Mouse (Mus musculus) thymus, adult 2 months (tissue): ENCODE results near the gene Slc22a5. TPM values are rescaled to one million over a fixed set of nuclear protein-coding genes. Genes with fewer than 3 reads are reported as not detected.

Experiments used
- DNase-seq: peaks from one replicate; pipeline ENCODE4 v3.0.0; 2021
- H3K27ac ChIP-seq: fragments of 200-500 bp; 2 replicates; pipeline ENCODE4 v1.5.1; 2012; ENCODE audit warnings: low read length, control low read depth; ENCODE audit not compliant: control insufficient read depth, insufficient read depth
- H3K27me3 ChIP-seq: fragments of 200-500 bp; 2 replicates; pipeline ENCODE4 v1.6.1; 2012; ENCODE audit warnings: mild to moderate bottlenecking, low read length, moderate library complexity, mixed read lengths; ENCODE audit not compliant: control insufficient read depth, insufficient read depth
- H3K36me3 ChIP-seq: fragments of 200-500 bp; 2 replicates; pipeline ENCODE4 v1.6.1; 2012; ENCODE audit warnings: mild to moderate bottlenecking, low read length, moderate library complexity; ENCODE audit not compliant: control insufficient read depth, insufficient read depth
- H3K4me1 ChIP-seq: fragments of 200-500 bp; replicated peaks from 2 replicates; pipeline ENCODE4 v1.6.1; 2012; ENCODE audit warnings: low read length; ENCODE audit not compliant: control insufficient read depth, insufficient read depth
- H3K4me3 ChIP-seq: fragments of 200-500 bp; 2 replicates; pipeline ENCODE4 v1.5.1; 2012; ENCODE audit warnings: mild to moderate bottlenecking, low read length, control low read depth, moderate library complexity; ENCODE audit not compliant: control insufficient read depth, insufficient read depth
- CTCF ChIP-seq: fragments of 200-500 bp; IDR thresholded peaks from 2 replicates; pipeline ENCODE4 v1.5.1; 2012; ENCODE audit warnings: mild to moderate bottlenecking, control low read depth, low read length, moderate library complexity, borderline replicate concordance; ENCODE audit not compliant: control insufficient read depth, poor library complexity, insufficient read depth; ENCODE audit errors: extremely low read depth
- POLR2A ChIP-seq: fragments of 200-500 bp; IDR thresholded peaks from 2 replicates; pipeline ENCODE4 v1.6.1; 2012; ENCODE audit warnings: mild to moderate bottlenecking, low read length, control low read depth, moderate library complexity; ENCODE audit not compliant: control insufficient read depth, poor library complexity, insufficient read depth; ENCODE audit errors: extremely low read depth
- WGBS: fragments of 180-500 bp; shearing (Covaris S2); methylation state at CpG from one replicate; pipeline ENCODE4 v1.1.7; 2018; 5-methylcytosine and 5-hydroxymethylcytosine counted together
- polyA plus RNA-seq: library from polyadenylated mRNA; depleted of rRNA; stranded (reverse); fragments of >200 nt; gene quantifications from 2 replicates; pipeline ENCODE4 v1.2.3, GENCODE M21; 2012

The Slc22a5 gene
- polyA plus RNA-seq, 1 experiment: 18.8 TPM

DNA sequence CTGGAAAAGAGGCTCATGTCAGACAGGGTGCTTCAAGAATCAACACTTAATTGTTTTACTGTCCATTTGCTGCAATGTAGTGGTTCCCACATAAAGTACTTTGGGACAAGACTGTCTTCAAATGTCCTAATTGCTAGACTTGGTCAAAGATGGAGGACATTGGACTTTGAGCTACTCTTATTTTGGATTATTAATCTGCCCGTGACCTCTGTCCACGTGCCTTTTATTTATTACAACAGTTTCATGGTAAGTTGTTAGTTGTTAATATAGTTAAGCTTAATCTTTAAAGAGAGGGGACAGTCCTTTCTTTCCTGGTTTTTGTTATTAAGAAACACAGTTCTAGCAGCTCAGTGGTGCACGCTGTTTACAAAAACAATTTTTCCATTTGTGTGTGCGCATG lies 27.4 kb upstream of the Slc22a5 start:
- no peak overlapping the region for H3K27ac ChIP-seq
- no peaks in the 10 kb centered on the region for H3K36me3 ChIP-seq
- no peak for DNase-seq
- H3K4me1 ChIP-seq: no peaks in the 10 kb centered on the region
- no peaks in the 10 kb centered on the region for H3K27me3 ChIP-seq
- 99% methylated on average over 4 of the region's 4 CpGs for WGBS
- TF ChIP-seq CTCF (no peak), POLR2A (no peak)
- no peak overlapping the region for H3K4me3 ChIP-seq

GRCm38 (mm10) chr11:53911011-53911410 lies 19.6 kb upstream of the Slc22a5 start:
- no peak for TF ChIP-seq POLR2A
- no peak for TF ChIP-seq CTCF
- Histone ChIP-seq H3K36me3 (no peaks in the 10 kb centered on the region), H3K4me3 (no peak overlapping the region), H3K27me3 (no peaks in the 10 kb centered on the region), H3K27ac (no peak overlapping the region), H3K4me1 (no peaks in the 10 kb centered on the region)
- no peak for DNase-seq
- 89% methylated on average over 4 of the region's 4 CpGs for WGBS

GRCm38 (mm10) chr11:53908686-53909085 lies 17.2 kb upstream of the Slc22a5 start:
- no peak overlapping the region for H3K27ac ChIP-seq
- TF ChIP-seq CTCF: no peak
- TF ChIP-seq POLR2A: no peak
- no peak overlapping the region for H3K4me3 ChIP-seq
- WGBS: 93% methylated on average over 8 of the region's 8 CpGs
- no peaks in the 10 kb centered on the region for H3K36me3 ChIP-seq
- no peaks in the 10 kb centered on the region for H3K4me1 ChIP-seq
- DNase-seq: no peak
- H3K27me3 ChIP-seq: no peaks in the 10 kb centered on the region

- Histone ChIP-seq H3K36me3 (no peaks in the 10 kb centered on the region), H3K27me3 (no peaks in the 10 kb centered on the region), H3K4me1 (no peaks in the 10 kb centered on the region), H3K4me3 (no peak overlapping the region), H3K27ac (no peak overlapping the region)
- TF ChIP-seq POLR2A: no peak
- TF ChIP-seq CTCF: no peak
- 93% methylated on average over 9 of the region's 9 CpGs for WGBS
- DNase-seq: no peak
Measured at GRCm38 (mm10) chr11:53904534-53904925, 13.1 kb upstream of the Slc22a5 start.

- DNase-seq: no peak
- no peaks in the 10 kb centered on the region for H3K36me3 ChIP-seq
- TF ChIP-seq CTCF: no peak
- no peak for TF ChIP-seq POLR2A
- H3K27ac ChIP-seq: no peak overlapping the region
- H3K4me3 ChIP-seq: no peak overlapping the region
- no peaks in the 10 kb centered on the region for H3K27me3 ChIP-seq
- no peaks in the 10 kb centered on the region for H3K4me1 ChIP-seq
- 90% methylated on average over 16 of the region's 16 CpGs for WGBS
Measured at GRCm38 (mm10) chr11:53903781-53904533, 12.5 kb upstream of the Slc22a5 start.

DNA sequence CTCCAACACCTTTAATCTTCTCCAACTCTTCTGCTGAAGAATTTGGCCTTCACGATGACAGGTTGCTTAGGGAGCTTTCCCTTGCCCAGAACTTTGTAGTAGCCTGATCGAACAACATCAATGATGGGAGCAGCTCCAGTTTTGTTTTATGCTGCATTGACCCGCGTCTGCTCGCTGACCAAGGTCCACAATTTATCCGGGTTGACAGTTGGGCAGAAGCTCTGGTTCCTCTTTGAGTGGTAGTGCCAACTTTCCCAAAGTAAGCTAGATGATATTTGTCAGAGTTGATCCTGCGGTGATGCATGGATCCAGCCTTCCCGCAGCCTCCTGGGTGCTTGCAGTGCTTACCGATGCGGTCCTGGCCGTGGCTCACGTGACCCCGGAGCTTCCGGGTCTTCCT lies 11.3 kb upstream of the Slc22a5 start:
- Histone ChIP-seq H3K4me3 (no peak overlapping the region), H3K27ac (no peak overlapping the region), H3K27me3 (no peaks in the 10 kb centered on the region), H3K36me3 (no peaks in the 10 kb centered on the region), H3K4me1 (no peaks in the 10 kb centered on the region)
- no peak for TF ChIP-seq CTCF
- no peak for TF ChIP-seq POLR2A
- WGBS: 96% methylated on average over 14 of the region's 14 CpGs
- DNase-seq: no peak
